Comparison of ENCODE assay signal across 8 mouse cellular contexts in the genomic region with DNA sequence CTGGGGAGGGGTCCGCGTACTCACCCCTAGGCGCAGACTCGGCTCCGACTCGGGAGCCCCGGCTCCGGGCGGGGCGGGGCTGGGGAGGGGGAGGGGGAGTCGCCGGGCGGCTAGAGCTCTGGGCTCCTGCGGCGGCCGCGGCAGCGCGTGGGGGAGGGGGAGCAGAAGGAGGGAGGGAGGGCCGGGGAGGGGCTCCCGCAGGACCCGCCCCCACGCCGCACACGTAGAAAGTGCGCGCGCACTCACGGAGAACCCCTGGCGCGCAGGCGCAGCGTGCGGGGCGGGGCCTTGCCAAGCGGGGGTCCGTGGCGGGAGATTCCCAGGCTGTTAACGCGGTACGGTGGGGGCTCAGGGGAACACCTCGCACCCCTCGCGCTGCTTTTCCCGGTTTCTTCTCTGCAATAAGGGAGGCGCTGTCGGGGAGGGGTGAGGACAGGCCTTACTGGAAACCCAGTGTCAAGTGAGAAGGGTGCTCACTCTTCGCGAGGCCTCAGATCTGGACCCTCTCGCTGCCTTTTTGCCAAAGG. TPM values are rescaled to one million over a fixed set of nuclear protein-coding genes. Genes with fewer than 3 reads are reported as not detected.
A peak's percentile ranks its signal among the peaks of the same experiment; 100 is the strongest.
DNase-seq lines count a peak whose midpoint lies in the region; ATAC-seq and TF ChIP-seq lines count a peak whose summit lies in the region.

A gene (plus strand): TSS at position 230 of the 527 bp plus-strand sequence.

- peaks cover 10% of the 10 kb centered on the region for H3K36me3 ChIP-seq in erythroblast, embryonic 14.5 days (ENCODE audit: control insufficient read depth)
- H3K36me3 ChIP-seq in heart, embryonic 12.5 days = no peaks in the 10 kb centered on the region
- no peaks in the 10 kb centered on the region for H3K36me3 ChIP-seq in kidney, postnatal 0 days (ENCODE audit: insufficient read depth, low read length)
- no peaks in the 10 kb centered on the region for H3K36me3 ChIP-seq in liver, embryonic 11.5 days (ENCODE audit: control insufficient read depth, insufficient read depth, low read length)
- H3K36me3 ChIP-seq in stomach, embryonic 14.5 days (ENCODE audit: control insufficient read depth, insufficient read depth, low read length) = no peaks in the 10 kb centered on the region

- peak within 1 kb of the TSS; percentile 96 for H3K9ac ChIP-seq in heart, embryonic 12.5 days
- peak within 1 kb of the TSS; percentile 85 for H3K9ac ChIP-seq in kidney, postnatal 0 days (ENCODE audit: low read depth, low read length)
- H3K9ac ChIP-seq in liver, embryonic 11.5 days (ENCODE audit: low read depth, low read length) = peak within 1 kb of the TSS; percentile 77
- H3K9ac ChIP-seq in stomach, embryonic 14.5 days (replicated peaks; ENCODE audit: low read depth, low read length) = peak within 1 kb of the TSS; percentile 89

- H3K27me3 ChIP-seq in erythroblast, embryonic 14.5 days (ENCODE audit: control insufficient read depth) = peaks cover 7% of the 10 kb centered on the region
- no peaks in the 10 kb centered on the region for H3K27me3 ChIP-seq in heart, embryonic 12.5 days (replicated peaks)
- H3K27me3 ChIP-seq in kidney, postnatal 0 days (ENCODE audit: insufficient read depth, low read length) = no peaks in the 10 kb centered on the region
- no peaks in the 10 kb centered on the region for H3K27me3 ChIP-seq in liver, embryonic 11.5 days (replicated peaks; ENCODE audit: control insufficient read depth, insufficient read depth, low read length)
- H3K27me3 ChIP-seq in stomach, embryonic 14.5 days (ENCODE audit: control insufficient read depth, insufficient read depth, low read length) = no peaks in the 10 kb centered on the region

- H3K4me3 ChIP-seq in erythroblast, embryonic 14.5 days (replicated peaks) = peak within 1 kb of the TSS; percentile 89
- peak within 1 kb of the TSS; percentile 90 for H3K4me3 ChIP-seq in heart, embryonic 12.5 days
- peak within 1 kb of the TSS; percentile 91 for H3K4me3 ChIP-seq in kidney, postnatal 0 days (replicated peaks; ENCODE audit: low read depth, low read length)
- peak within 1 kb of the TSS; percentile 71 for H3K4me3 ChIP-seq in liver, embryonic 11.5 days (ENCODE audit: low read depth, low read length)
- H3K4me3 ChIP-seq in stomach, embryonic 14.5 days (ENCODE audit: low read depth, low read length) = peak within 1 kb of the TSS; percentile 95

- WGBS in heart, embryonic 12.5 days = 1% methylated on average over 40 of the region's 50 CpGs
- 2% methylated on average over 49 of the region's 50 CpGs for WGBS in kidney, postnatal 0 days
- 2% methylated on average over 40 of the region's 50 CpGs for WGBS in liver, embryonic 11.5 days
- WGBS in stomach, embryonic 14.5 days = under 1% methylated on average over 36 of the region's 50 CpGs

- H3K4me1 ChIP-seq in erythroblast, embryonic 14.5 days (ENCODE audit: control insufficient read depth) = peaks cover 48% of the 10 kb centered on the region
- peaks cover 29% of the 10 kb centered on the region for H3K4me1 ChIP-seq in heart, embryonic 12.5 days (replicated peaks)
- peaks cover 13% of the 10 kb centered on the region; the same call in 1 of the 2 replicates for H3K4me1 ChIP-seq in kidney, postnatal 0 days (replicated peaks; ENCODE audit: insufficient read depth, low read length)
- peaks cover 21% of the 10 kb centered on the region for H3K4me1 ChIP-seq in liver, embryonic 11.5 days (replicated peaks; ENCODE audit: control insufficient read depth, insufficient read depth, low read length)
- peaks cover 18% of the 10 kb centered on the region for H3K4me1 ChIP-seq in stomach, embryonic 14.5 days (ENCODE audit: control insufficient read depth, insufficient read depth, low read length)

- H3K4me2 ChIP-seq in heart, embryonic 12.5 days = peak within 1 kb of the TSS; percentile 93
- peak within 1 kb of the TSS; percentile 94 for H3K4me2 ChIP-seq in kidney, postnatal 0 days (ENCODE audit: low read length)
- H3K4me2 ChIP-seq in liver, embryonic 11.5 days = peak within 1 kb of the TSS; percentile 98
- H3K4me2 ChIP-seq in stomach, embryonic 14.5 days (replicated peaks; ENCODE audit: low read depth, low read length) = peak within 1 kb of the TSS; percentile 90

- no peaks in the 10 kb centered on the region for H3K9me3 ChIP-seq in erythroblast, embryonic 14.5 days (ENCODE audit: control insufficient read depth, low read length)
- H3K9me3 ChIP-seq in heart, embryonic 12.5 days (replicated peaks) = no peaks in the 10 kb centered on the region
- no peaks in the 10 kb centered on the region for H3K9me3 ChIP-seq in kidney, postnatal 0 days (replicated peaks; ENCODE audit: low read length)
- H3K9me3 ChIP-seq in liver, embryonic 11.5 days (ENCODE audit: control insufficient read depth, low read length) = no peaks in the 10 kb centered on the region
- no peaks in the 10 kb centered on the region for H3K9me3 ChIP-seq in stomach, embryonic 14.5 days (ENCODE audit: control insufficient read depth, low read depth, low read length)

- H3K27ac ChIP-seq in heart, embryonic 12.5 days (ENCODE audit: poor library complexity, severe bottlenecking) = peak within 1 kb of the TSS; percentile 77
- H3K27ac ChIP-seq in kidney, postnatal 0 days = peak within 1 kb of the TSS; percentile 87
- peak within 1 kb of the TSS; percentile 61 for H3K27ac ChIP-seq in liver, embryonic 11.5 days (ENCODE audit: low read depth, low read length)
- peak within 1 kb of the TSS; percentile 88 for H3K27ac ChIP-seq in stomach, embryonic 14.5 days (ENCODE audit: low read length)

- TF ChIP-seq POLR2A in brain, embryonic 14.5 days (IDR thresholded peaks at IDR 0.05; ENCODE audit: borderline replicate concordance, extremely low read depth, insufficient read depth, insufficient read length, poor library complexity, severe bottlenecking) = peak; percentile 70; the same call in 1 of the 2 replicates

- no peak for TF ChIP-seq CTCF in brain, embryonic 14.5 days (IDR thresholded peaks at IDR 0.05; ENCODE audit: borderline replicate concordance, extremely low read depth, insufficient read depth, insufficient read length)
- peak; percentile 4; the same call in 1 of the 2 replicates for TF ChIP-seq CTCF in kidney, postnatal 0 days (IDR thresholded peaks at IDR 0.05; ENCODE audit: low read depth)

- ATAC-seq in heart, embryonic 12.5 days (ENCODE audit: insufficient number of reproducible peaks, low FRiP score) = peak; percentile 91
- ATAC-seq in kidney, postnatal 0 days (replicated peaks; ENCODE audit: low FRiP score, low read depth) = peak; percentile 86
- peak; percentile 83 for ATAC-seq in liver, embryonic 11.5 days (replicated peaks; ENCODE audit: low FRiP score)
- peak; percentile 85 for ATAC-seq in stomach, embryonic 14.5 days (ENCODE audit: insufficient number of reproducible peaks, insufficient read depth, low FRiP score, low read depth)

- peak; percentile 91 to 94 for DNase-seq in B cell, adult 2 months
- DNase-seq in brain, embryonic 14.5 days (ENCODE audit: low read depth) = peak; percentile 97
- DNase-seq in kidney, postnatal 0 days (ENCODE audit: low spot score) = peak; percentile 96
- peak; percentile 91 for DNase-seq in liver, embryonic 11.5 days (ENCODE audit: low spot score)
- peak; percentile 96 for DNase-seq in naive thymus-derived CD4-positive, alpha-beta T cell, adult 2 months (ENCODE audit: low read depth)

RNA-seq across cellular contexts. Expression of the gene that starts here (rescaled TPM):
- 74.8 and 101 TPM in 2 replicates for polyA plus RNA-seq in brain, embryonic 14.5 days (2012; rRNA removed)
- polyA plus RNA-seq in erythroblast, embryonic 14.5 days (2012) = 60.8 and 73.7 TPM in 2 replicates
- polyA plus RNA-seq in heart, embryonic 12.5 days (2016; fragmentation: Nextera tagmentation; extraction: Ambion mirVana) = 128 and 129 TPM in 2 replicates
- 148 and 160 TPM in 2 replicates for polyA plus RNA-seq in kidney, postnatal 0 days (2015; fragmentation: Nextera tagmentation; extraction: Ambion mirVana)
- 192 and 194 TPM in 2 replicates for polyA plus RNA-seq in liver, embryonic 11.5 days (2014; fragmentation: Nextera tagmentation; extraction: Ambion mirVana)
- polyA plus RNA-seq in stomach, embryonic 14.5 days (2014; fragmentation: Nextera tagmentation; extraction: Ambion mirVana) = 155 and 171 TPM in 2 replicates

Comparison
In these comparisons a context has a peak if more than half of its experiments do, and no peak if none do; other contexts are left out.
1. Peak in every context shown above with its lines: DNase-seq, ATAC-seq, H3K4me3 ChIP-seq and H3K27ac ChIP-seq.